Mouse (Mus musculus) adrenal gland, adult 10 weeks (tissue): ENCODE data around the gene Zc3h6. TPM values are rescaled to one million over a fixed set of nuclear protein-coding genes. Genes with fewer than 3 reads are reported as not detected.

Source experiments
- polyA plus RNA-seq: library from polyadenylated mRNA; stranded (reverse); fragments of 350-450 nt; fragmentation: Illumina TruSeq; extraction: RNeasy Lipid Tissue Mini Kit (QIAGEN cat#74804); gene quantifications from one replicate; pipeline ENCODE4 v1.2.3, GENCODE M21; 2014; ENCODE audit warnings: low read depth, low replicate concordance

Gene Zc3h6
- polyA plus RNA-seq, result 10.0 TPM

GRCm38 (mm10) chr2:128966641-128967580, at the start of gene Zc3h6:
Zc3h6 (plus strand) TSS chr2:128967402.

GRCm38 (mm10) chr2:128943538-128944528, 23.4 kb upstream of the Zc3h6 start, which contains the start of gene Zc3h8:
Zc3h8 (minus strand) TSS chr2:128944077.

GRCm38 (mm10) chr2:128967661-128968441, 649 bp downstream of the Zc3h6 start, which contains the start of gene Gm10762:
Gm10762 (minus strand) TSS chr2:128967725.

GRCm38 (mm10) chr2:129047811-129048210, 80.6 kb downstream of the Zc3h6 start, which contains the start of gene Vinac1:
Vinac1 (minus strand) TSS chr2:129048172.

GRCm38 (mm10) chr2:129065437-129066282, 98.5 kb downstream of the Zc3h6 start, which contains the start of gene Ttl:
Ttl (plus strand) TSS chr2:129065942.

Other genes starting within 250 kb of the Zc3h6 start
- gene Tmem87b, start 149.3 kb upstream of the Zc3h6 start, polyA plus RNA-seq, result 82.9 TPM
- gene Fbln7, start 104.4 kb upstream of the Zc3h6 start, polyA plus RNA-seq, result 3.1 TPM
- 8.2 TPM for gene Zc3h8, start 23.3 kb upstream of the Zc3h6 start, polyA plus RNA-seq
- 5.0 TPM for gene Gm10762, start 323 bp downstream of the Zc3h6 start, polyA plus RNA-seq
- not detected for gene Vinac1, start 80.8 kb downstream of the Zc3h6 start, polyA plus RNA-seq
- 13.9 TPM for gene Ttl, start 98.5 kb downstream of the Zc3h6 start, polyA plus RNA-seq
- gene Polr1b, start 133.6 kb downstream of the Zc3h6 start, polyA plus RNA-seq, result 4.4 TPM
- gene Chchd5, start 162.3 kb downstream of the Zc3h6 start, polyA plus RNA-seq, result 5.1 TPM
- gene Slc20a1, start 231.4 kb downstream of the Zc3h6 start, polyA plus RNA-seq, result 15.3 TPM